Mouse (Mus musculus): Measurements from ENCODE around the gene Rfx5.

GRCm38 (mm10) chr3:94960322-94960721 lies 6.4 kb downstream of the Rfx5 start:
- TF ChIP-seq CTCF (IDR thresholded peaks at IDR 0.05; ENCODE audit: borderline replicate concordance, control insufficient read depth, extremely low read depth, insufficient read depth, low read length, poor library complexity) (no peak), POLR2A (IDR thresholded peaks at IDR 0.05; ENCODE audit: control insufficient read depth, extremely low read depth, insufficient read depth, low read length, poor library complexity) (no peak)
